Mouse (Mus musculus) embryonic facial prominence, embryonic 12.5 days (tissue): ENCODE data around the gene Saysd1. TPM values are rescaled to one million over a fixed set of nuclear protein-coding genes. Genes with fewer than 3 reads are reported as not detected.
"Not testable (repeated sequence)": the region's sequence is repeated elsewhere in the genome, so short reads cannot be mapped to it uniquely, and the experiment has no call there.

Experiments used
- ATAC-seq: fragments of 200-750 bp; cut with Nextera tagmentation; 2 replicates; pipeline ENCODE4 v1.8.0; 2017; ENCODE audit not compliant: insufficient number of reproducible peaks, insufficient read depth, low FRiP score, low TSS enrichment
- H3K27ac ChIP-seq: fragments of 300-500 bp; sonication (generic); 2 replicates; pipeline ENCODE4 v1.5.1; 2016; ENCODE audit warnings: mild to moderate bottlenecking
- H3K27me3 ChIP-seq: fragments of 300-500 bp; sonication (generic); 2 replicates; pipeline ENCODE4 v1.6.1; 2016; ENCODE audit warnings: mild to moderate bottlenecking, moderate library complexity
- H3K36me3 ChIP-seq: fragments of 300-500 bp; sonication (generic); 2 replicates; pipeline ENCODE4 v1.6.1; 2016; ENCODE audit warnings: mild to moderate bottlenecking
- H3K4me1 ChIP-seq: fragments of 300-500 bp; sonication (generic); 2 replicates; pipeline ENCODE4 v1.6.1; 2016
- H3K4me2 ChIP-seq: fragments of 300-500 bp; sonication (generic); replicated peaks from 2 replicates; pipeline ENCODE4 v1.6.1; 2016; ENCODE audit warnings: mild to moderate bottlenecking, moderate library complexity
- H3K4me3 ChIP-seq: fragments of 300-500 bp; sonication (generic); 2 replicates; pipeline ENCODE4 v1.5.1; 2016; ENCODE audit warnings: mild to moderate bottlenecking
- H3K9ac ChIP-seq: fragments of 300-500 bp; sonication (generic); 2 replicates; pipeline ENCODE4 v1.6.1; 2016; ENCODE audit warnings: mild to moderate bottlenecking, moderate library complexity
- H3K9me3 ChIP-seq: fragments of 300-500 bp; sonication (generic); 2 replicates; pipeline ENCODE4 v1.6.1; 2016; ENCODE audit warnings: mild to moderate bottlenecking, moderate library complexity
- WGBS: fragments of 180-500 bp; shearing (Covaris S2); methylation state at CpG from one replicate; pipeline ENCODE4 v1.1.7; 2016; 5-methylcytosine and 5-hydroxymethylcytosine counted together
- polyA plus RNA-seq: library from polyadenylated mRNA; unstranded; fragments of >200 nt; fragmentation: Nextera tagmentation; extraction: Ambion mirVana; gene quantifications from 2 replicates; pipeline ENCODE4 v1.2.1, GENCODE M21; 2016

Gene Saysd1
- polyA plus RNA-seq, 1 experiment from 2014 or later = 11.5 TPM

GRCm38 (mm10) chr14:20029606-20030005, 108.7 kb downstream of the Saysd1 start:
- Histone ChIP-seq H3K4me3 (no peak overlapping the region), H3K9me3 (no peaks in the 10 kb centered on the region), H3K4me2 (no peak overlapping the region), H3K4me1 (no peaks in the 10 kb centered on the region), H3K27ac (no peak overlapping the region), H3K36me3 (no peaks in the 10 kb centered on the region), H3K27me3 (no peaks in the 10 kb centered on the region), H3K9ac (no peak overlapping the region)
- ATAC-seq = no peak
- 30% methylated on average over 3 of the region's 3 CpGs for WGBS

GRCm38 (mm10) chr14:20027475-20027874, 110.9 kb downstream of the Saysd1 start:
- not testable (repeated sequence) for ATAC-seq, H3K27me3 ChIP-seq, H3K27ac ChIP-seq, H3K4me1 ChIP-seq, H3K4me2 ChIP-seq, H3K36me3 ChIP-seq, H3K9ac ChIP-seq, H3K9me3 ChIP-seq, H3K4me3 ChIP-seq
- WGBS = 90% methylated on average over 7 of the region's 7 CpGs

Other genes starting within 250 kb of the Saysd1 start
- gene Gng2, start 160.9 kb downstream of the Saysd1 start, polyA plus RNA-seq = 77.6 and 81.4 TPM in 2 replicates
- gene Kcnk5, start 43.3 kb upstream of the Saysd1 start, polyA plus RNA-seq = 6.5 and 6.9 TPM in 2 replicates
- not detected in 2 replicates for gene Kcnk16, start 130.7 kb upstream of the Saysd1 start, polyA plus RNA-seq
- 14.1 and 15.6 TPM in 2 replicates for gene Nudt13, start 156.2 kb upstream of the Saysd1 start, polyA plus RNA-seq
- 56.9 and 58.7 TPM in 2 replicates for gene Ecd, start 209.6 kb upstream of the Saysd1 start, polyA plus RNA-seq
- gene Fam149b, start 209.6 kb upstream of the Saysd1 start, polyA plus RNA-seq = 48.4 and 53.5 TPM in 2 replicates